Mouse (Mus musculus): ENCODE data around the gene Ap5z1. TPM values are rescaled to one million over a fixed set of nuclear protein-coding genes. Genes with fewer than 3 reads are reported as not detected.

Ap5z1 gene
- total RNA-seq, 4 experiments from 2014 or later = 20.1 to 25.6 (median 25.1) TPM

DNA sequence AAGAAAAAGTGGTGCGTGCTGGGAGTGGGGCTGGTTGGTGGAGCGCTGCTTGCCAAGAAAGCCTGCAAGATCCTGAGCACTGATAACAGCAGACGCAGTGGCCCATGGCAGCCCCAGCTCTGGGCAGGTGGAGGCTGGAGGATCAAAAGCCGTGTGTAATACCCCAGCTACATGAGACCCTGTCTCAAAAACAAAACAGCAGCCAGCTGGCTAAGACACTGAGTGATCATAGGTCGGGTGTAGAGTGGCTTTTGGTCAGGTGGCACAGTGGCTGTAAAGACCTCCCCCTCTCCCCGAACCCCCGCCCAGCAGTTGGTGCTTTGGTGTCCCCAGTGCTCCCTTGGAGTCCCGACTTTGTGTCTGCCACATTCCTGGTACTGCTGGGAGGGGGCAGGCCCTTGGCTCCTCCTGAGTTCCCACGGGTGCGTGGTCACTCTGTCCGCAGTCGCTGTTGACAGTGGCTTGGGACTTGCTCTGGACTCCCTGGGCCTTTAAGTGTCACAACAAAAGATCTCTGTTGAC is 23.8 kb upstream of the Ap5z1 start:
- DNase-seq (ENCODE audit: low spot score in 2 of 2) = no peak

DNA sequence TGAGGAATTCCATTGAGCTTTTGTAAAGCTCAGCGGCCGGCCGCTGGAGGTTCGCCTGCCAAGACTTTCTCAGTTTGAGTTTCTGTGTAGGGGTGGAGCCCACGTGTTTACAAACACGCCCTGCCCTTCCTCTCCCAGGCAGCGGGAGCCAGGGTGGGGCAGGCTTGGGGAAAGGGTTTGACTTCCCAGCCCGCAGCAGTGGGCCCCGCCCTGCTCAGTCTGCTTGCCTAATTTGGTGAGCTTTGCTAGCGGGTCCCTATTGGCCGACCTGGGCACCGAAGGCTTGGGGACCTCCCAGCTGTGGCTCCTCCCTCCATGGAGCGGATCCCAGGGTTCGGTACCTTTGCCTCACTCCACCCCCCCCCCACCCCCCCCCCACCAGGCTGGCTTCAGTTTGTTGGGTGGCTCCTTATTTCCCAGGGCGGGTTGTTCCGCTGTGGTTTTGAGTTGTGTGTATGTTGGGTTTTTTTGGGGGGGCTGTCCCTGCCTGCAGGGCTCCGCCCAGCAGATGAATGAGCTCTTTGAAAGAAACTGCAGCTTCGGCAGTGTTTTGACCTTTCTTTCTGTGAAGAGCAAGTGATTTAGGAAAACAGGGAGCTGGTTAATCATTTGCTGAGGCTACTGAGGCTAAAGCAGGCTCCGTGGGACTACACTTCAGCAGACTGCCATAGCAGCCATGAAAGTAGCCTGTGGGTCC is 23.1 kb upstream of the Ap5z1 start:
- DNase-seq (ENCODE audit: low spot score in 2 of 2) = peak in 1 of 2 experiments; percentile 76

DNA sequence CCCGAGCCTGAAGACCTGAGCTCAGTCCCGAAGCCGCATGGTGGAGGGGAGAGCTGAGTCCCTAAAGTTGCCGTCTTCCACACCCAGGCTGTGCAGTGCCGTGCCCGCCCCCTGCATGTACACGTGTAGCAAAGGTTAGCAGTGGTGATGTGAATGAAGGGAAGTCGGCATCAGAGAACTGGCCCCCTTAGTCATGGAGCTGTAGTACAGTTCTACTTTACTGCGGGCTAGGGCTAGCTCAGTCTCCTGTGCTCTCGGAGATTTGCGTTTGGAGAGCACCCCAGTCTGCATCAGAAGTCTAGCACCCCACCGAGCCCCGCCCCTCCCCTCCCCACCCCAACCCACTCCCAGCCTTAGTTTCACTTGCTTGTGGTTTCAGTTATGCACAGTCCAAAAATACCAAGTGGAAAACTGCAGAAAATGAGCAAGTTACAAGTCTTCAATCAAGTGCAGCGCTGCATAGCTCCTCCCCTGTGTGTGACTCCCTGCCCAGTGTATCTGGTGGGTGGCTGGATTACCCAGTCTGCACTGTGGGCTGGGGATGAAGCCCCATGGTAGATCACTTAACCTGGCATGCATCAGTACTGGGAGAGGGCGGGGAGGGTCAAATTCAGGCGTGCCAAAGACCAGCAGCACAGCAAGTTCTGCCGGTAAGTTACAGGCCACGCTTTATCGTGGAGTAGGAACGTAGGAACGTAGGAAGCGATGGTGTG is 22.3 kb upstream of the Ap5z1 start:
- DNase-seq (ENCODE audit: low spot score in 2 of 2) = no peak

GRCm38 (mm10) chr5:142442045-142442440 is 21.7 kb upstream of the Ap5z1 start:
- DNase-seq (ENCODE audit: low spot score in 2 of 2) = no peak

GRCm38 (mm10) chr5:142443514-142443913 is 20.2 kb upstream of the Ap5z1 start:
- no peak for DNase-seq (ENCODE audit: low spot score in 2 of 2)

GRCm38 (mm10) chr5:142443994-142444393 is 19.8 kb upstream of the Ap5z1 start:
- no peak for DNase-seq (ENCODE audit: low spot score in 2 of 2)

- no peak for DNase-seq (ENCODE audit: low spot score in 2 of 2)
Observed at GRCm38 (mm10) chr5:142444791-142445531, 18.8 kb upstream of the Ap5z1 start.

DNA sequence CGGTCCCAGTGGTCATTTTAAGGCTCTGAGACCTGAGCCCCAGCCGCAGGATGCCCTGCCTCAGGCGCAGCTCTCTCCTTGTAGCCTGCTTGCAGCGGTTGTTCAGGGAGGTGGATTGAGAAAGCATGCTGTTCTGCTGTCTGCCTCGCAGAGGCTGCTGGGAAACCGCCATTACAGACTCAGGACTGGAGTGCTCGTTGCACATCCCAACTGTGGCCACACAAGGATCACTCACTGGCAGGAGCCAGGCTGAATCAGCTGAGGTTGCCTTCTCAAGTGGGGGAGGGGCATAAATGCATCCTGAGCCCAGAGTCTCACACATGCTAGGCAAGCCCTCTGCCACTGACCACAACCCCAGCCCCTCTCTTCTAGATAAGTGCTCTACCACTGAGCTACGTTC is 18.0 kb upstream of the Ap5z1 start:
- no peak for DNase-seq (ENCODE audit: low spot score in 2 of 2)

- peak; percentile 71 to 89 for DNase-seq (ENCODE audit: low spot score in 2 of 2)
Observed at GRCm38 (mm10) chr5:142448076-142448475, 15.7 kb upstream of the Ap5z1 start.

- DNase-seq (ENCODE audit: low spot score in 2 of 2) = no peak
Observed at GRCm38 (mm10) chr5:142448623-142449022, 15.1 kb upstream of the Ap5z1 start.

- DNase-seq (ENCODE audit: low spot score in 2 of 2) = no peak
Observed at GRCm38 (mm10) chr5:142450846-142451245, 12.9 kb upstream of the Ap5z1 start.

- DNase-seq (ENCODE audit: low spot score in 2 of 2) = no peak
Observed at GRCm38 (mm10) chr5:142451759-142452158, 12.0 kb upstream of the Ap5z1 start.

GRCm38 (mm10) chr5:142453742-142454141 is 10.0 kb upstream of the Ap5z1 start:
- DNase-seq (ENCODE audit: low spot score in 2 of 2) = no peak

DNA sequence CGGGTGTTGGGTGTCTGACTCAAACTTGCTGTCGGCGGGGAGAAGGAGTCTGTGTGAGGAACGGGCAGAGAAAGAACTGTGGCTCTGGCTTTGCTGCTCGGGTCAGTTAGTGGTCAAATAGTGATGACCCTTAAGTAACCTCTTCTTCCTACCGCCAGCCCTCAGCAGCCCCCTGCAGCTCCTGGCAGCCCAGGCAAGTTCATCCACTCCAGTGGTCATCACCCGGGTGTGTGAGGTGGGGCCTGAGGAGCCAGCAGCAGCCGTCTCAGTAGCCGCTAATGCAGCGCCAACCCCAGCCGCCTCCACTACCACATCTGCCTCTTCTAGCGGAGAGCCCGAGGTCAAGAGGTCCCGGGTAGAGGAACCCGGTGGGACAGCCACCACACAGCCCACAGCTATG is 7.4 kb upstream of the Ap5z1 start:
- DNase-seq (ENCODE audit: low spot score in 2 of 2) = no peak

DNA sequence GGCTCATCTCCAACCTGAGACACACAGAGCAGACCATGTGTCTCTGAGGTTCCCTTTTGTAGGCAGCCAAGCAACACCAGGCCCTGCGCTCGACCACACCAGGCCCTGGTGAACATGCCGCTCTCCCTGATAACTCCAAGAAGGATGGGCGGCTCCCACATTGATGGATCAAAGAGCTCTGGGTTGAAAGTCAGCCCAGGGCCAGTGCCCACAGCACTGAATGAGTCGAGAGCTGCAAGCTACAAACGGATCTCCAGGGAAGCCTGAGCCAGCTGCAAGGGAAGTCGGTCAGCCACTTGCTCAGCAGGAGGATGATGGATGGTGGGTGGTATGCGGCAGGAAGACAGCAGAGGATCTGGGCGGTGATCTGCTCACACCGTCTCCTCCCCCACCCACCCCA is 6.4 kb upstream of the Ap5z1 start:
- no peak for DNase-seq (ENCODE audit: low spot score in 2 of 2)

DNA sequence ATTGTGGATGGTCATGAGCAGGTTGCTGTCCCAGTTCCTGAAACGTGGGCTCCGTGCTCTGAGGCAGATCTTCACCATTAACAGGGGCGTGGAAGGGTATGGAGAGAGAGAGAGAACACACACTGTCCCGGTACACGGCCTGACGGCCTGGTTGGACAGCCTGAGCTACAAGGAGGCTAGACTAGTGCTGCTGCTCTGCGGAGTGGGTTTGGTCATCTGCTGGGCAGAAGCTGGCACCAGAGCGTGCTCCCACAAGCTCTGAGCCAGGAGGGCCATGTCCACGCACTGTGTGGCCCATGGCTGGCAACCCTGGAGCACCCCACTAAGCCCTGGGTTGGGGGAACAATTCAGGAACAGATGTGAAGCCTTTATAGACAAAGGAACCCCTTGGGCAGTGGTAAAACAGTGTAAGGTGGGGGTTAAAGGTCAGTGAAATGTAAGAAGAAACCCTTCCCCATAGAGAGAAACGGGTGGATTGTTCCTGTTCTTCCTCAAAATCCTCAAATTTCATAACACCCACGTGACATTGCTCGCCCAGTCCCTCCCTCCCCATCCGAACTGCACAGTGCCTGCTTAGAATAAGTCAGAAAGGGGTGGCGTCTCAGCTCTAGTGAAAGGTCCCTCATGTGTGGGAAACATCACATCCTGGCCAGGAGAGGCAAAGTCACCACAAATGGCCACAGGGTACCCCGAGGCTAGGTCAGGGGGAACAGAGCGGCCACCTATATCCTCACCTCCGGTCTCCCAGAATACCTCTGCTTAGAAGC is 4.8 kb upstream of the Ap5z1 start:
- no peak for DNase-seq (ENCODE audit: low spot score in 2 of 2)

DNA sequence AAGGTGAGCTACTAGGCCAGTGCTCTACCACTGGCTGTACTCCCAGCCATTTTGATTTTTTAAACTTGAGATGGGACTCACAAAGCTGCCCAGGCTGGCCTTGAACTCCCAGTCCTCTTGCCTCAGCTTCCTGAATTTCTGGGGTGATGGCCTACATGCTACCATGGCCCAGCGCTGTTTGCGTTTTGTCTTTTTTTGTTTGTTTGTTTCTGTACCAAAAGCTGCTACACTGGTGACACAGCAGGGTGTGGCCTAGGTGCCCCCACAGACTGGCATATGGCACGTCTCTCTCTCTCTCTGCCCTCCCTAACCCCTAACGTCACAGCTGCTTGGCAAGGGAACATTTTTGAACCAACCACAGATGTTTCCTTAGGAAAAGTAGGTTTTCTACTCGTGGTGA is 3.9 kb upstream of the Ap5z1 start:
- no peak for DNase-seq (ENCODE audit: low spot score in 2 of 2)

GRCm38 (mm10) chr5:142461942-142462640 is 1.7 kb upstream of the Ap5z1 start:
- no peak for DNase-seq (ENCODE audit: low spot score in 2 of 2)

GRCm38 (mm10) chr5:142462641-142462948 is 1.1 kb upstream of the Ap5z1 start:
- DNase-seq (ENCODE audit: low spot score in 2 of 2) = no peak

DNA sequence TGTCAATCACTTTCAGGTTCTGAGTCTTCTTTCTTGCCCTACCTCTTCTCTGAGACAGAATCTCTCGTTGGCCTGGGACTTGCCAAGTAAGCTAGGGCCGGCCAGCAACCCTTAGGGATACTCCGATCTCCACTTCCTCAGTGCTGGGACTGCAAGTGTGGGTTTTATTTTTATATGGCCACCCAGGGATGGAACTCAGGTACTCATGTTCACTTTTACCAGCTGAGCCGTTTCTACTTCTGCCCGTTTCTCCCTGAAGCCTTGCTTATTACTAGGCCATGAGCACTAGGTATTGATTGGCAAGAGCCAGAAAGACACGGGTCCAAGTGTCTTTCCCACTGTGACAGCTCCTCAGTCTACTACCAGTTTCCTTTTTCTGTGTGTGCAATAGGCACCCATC is 733 bp upstream of the Ap5z1 start:
- DNase-seq (ENCODE audit: low spot score in 2 of 2) = no peak

GRCm38 (mm10) chr5:142468375-142468774 is 4.6 kb downstream of the Ap5z1 start:
- DNase-seq (ENCODE audit: low spot score in 2 of 2) = no peak
